Mouse (Mus musculus) lung, postnatal 0 days (tissue): ENCODE data around the gene Ace. TPM values are rescaled to one million over a fixed set of nuclear protein-coding genes. Genes with fewer than 3 reads are reported as not detected.
A peak's percentile ranks its signal among the peaks of the same experiment; 100 is the strongest.

Experiments used
- ATAC-seq: fragments of 200-750 bp; cut with Nextera tagmentation; 2 replicates; pipeline ENCODE4 v1.8.0; 2017; ENCODE audit warnings: moderate library complexity
- DNase-seq: peaks from one replicate; pipeline ENCODE4 v3.0.0-alpha.2; 2016; ENCODE audit warnings: low spot score
- H3K27ac ChIP-seq: fragments of 300-500 bp; sonication (generic); 2 replicates; pipeline ENCODE4 v1.5.1; 2014; ENCODE audit warnings: antibody characterized with exemption, mild to moderate bottlenecking, low read length, mixed read lengths
- H3K27me3 ChIP-seq: fragments of 300-500 bp; sonication (generic); replicated peaks from 2 replicates; pipeline ENCODE4 v1.6.1; 2014; ENCODE audit warnings: low read length, mixed read lengths; ENCODE audit not compliant: insufficient read depth
- H3K36me3 ChIP-seq: fragments of 300-500 bp; sonication (generic); 2 replicates; pipeline ENCODE4 v1.6.1; 2014; ENCODE audit warnings: low read length, mixed read lengths; ENCODE audit not compliant: insufficient read depth
- H3K4me1 ChIP-seq: fragments of 300-500 bp; sonication (generic); 2 replicates; pipeline ENCODE4 v1.6.1; 2014; ENCODE audit warnings: antibody characterized with exemption, low read depth, low read length, mixed read lengths; ENCODE audit not compliant: insufficient read depth
- H3K4me2 ChIP-seq: fragments of 300-500 bp; sonication (generic); replicated peaks from 2 replicates; pipeline ENCODE4 v1.6.1; 2014; ENCODE audit warnings: low read depth, mild to moderate bottlenecking, low read length, moderate library complexity, mixed read lengths
- H3K4me3 ChIP-seq: fragments of 300-500 bp; sonication (generic); 2 replicates; pipeline ENCODE4 v1.5.1; 2014; ENCODE audit warnings: low read depth, low read length
- H3K9ac ChIP-seq: fragments of 300-500 bp; sonication (generic); replicated peaks from 2 replicates; pipeline ENCODE4 v1.6.1; 2014; ENCODE audit warnings: low read depth, mild to moderate bottlenecking
- H3K9me3 ChIP-seq: fragments of 300-500 bp; sonication (generic); 2 replicates; pipeline ENCODE4 v1.6.1; 2016; ENCODE audit warnings: low read length, mixed read lengths
- CTCF ChIP-seq: IDR thresholded peaks from 2 replicates; pipeline ENCODE4 v1.5.1; 2016; ENCODE audit warnings: antibody characterized with exemption, mild to moderate bottlenecking
- EP300 ChIP-seq: IDR thresholded peaks from 2 replicates; pipeline ENCODE4 v1.6.1; 2016; ENCODE audit warnings: antibody characterized with exemption, mild to moderate bottlenecking, control low read depth
- WGBS: fragments of 180-500 bp; shearing (Covaris S2); extraction: QIAGEN DNeasy Blood & Tissue Kit; methylation state at CpG from one replicate; pipeline ENCODE4 v1.1.7; 2014; 5-methylcytosine and 5-hydroxymethylcytosine counted together
- polyA plus RNA-seq: library from polyadenylated mRNA; unstranded; fragments of >200 nt; fragmentation: Nextera tagmentation; extraction: Ambion mirVana; gene quantifications from 2 replicates; pipeline ENCODE4 v1.2.1, GENCODE M21; 2015

Gene Ace
- polyA plus RNA-seq, 1 experiment from 2014 or later = 73.6 TPM

GRCm38 (mm10) chr11:105975636-105976035 lies 7.9 kb downstream of the Ace start:
- WGBS = 89% methylated on average over 5 of the region's 5 CpGs
- H3K27me3 ChIP-seq = no peaks in the 10 kb centered on the region
- TF ChIP-seq EP300 = no peak
- TF ChIP-seq CTCF = no peak
- DNase-seq (no peak), ATAC-seq (no peak)
- H3K27ac ChIP-seq = no peak overlapping the region
- H3K9ac ChIP-seq = no peak overlapping the region
- H3K4me3 ChIP-seq = no peak overlapping the region
- no peaks in the 10 kb centered on the region for H3K36me3 ChIP-seq
- no peaks in the 10 kb centered on the region for H3K9me3 ChIP-seq
- no peak overlapping the region for H3K4me2 ChIP-seq
- H3K4me1 ChIP-seq = no peaks in the 10 kb centered on the region

DNA sequence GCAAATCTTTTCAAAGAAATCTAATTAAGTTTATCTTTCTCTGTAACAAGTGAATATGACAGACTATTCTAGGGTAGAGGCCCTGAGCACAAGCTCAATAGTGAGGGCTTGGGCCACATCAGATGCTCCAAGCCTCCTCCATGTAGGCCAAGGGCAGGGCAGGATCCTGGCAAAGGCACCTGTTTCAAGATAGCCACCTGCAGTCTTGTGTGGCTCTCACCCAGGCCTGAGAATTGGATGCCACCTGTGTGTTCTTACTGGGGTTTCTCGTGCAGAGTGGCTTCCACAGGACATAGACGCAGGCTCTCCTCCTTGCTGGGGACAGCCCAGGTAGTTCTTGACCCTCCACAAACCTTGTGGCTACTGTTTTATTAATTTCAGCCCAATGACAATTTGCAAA lies 10.5 kb downstream of the Ace start:
- DNase-seq = no peak
- Histone ChIP-seq H3K36me3 (no peaks in the 10 kb centered on the region), H3K4me3 (no peak overlapping the region), H3K27ac (no peak overlapping the region), H3K9me3 (no peaks in the 10 kb centered on the region), H3K9ac (no peak overlapping the region), H3K4me1 (no peaks in the 10 kb centered on the region), H3K27me3 (no peaks in the 10 kb centered on the region), H3K4me2 (no peak overlapping the region)
- TF ChIP-seq CTCF (no peak), EP300 (no peak)
- 80% methylated on average over 2 of the region's 2 CpGs for WGBS
- no peak for ATAC-seq

- Histone ChIP-seq H3K27ac (no peak overlapping the region), H3K9ac (no peak overlapping the region), H3K9me3 (no peaks in the 10 kb centered on the region), H3K4me1 (no peaks in the 10 kb centered on the region), H3K4me3 (no peak overlapping the region), H3K36me3 (no peaks in the 10 kb centered on the region), H3K4me2 (no peak overlapping the region), H3K27me3 (no peaks in the 10 kb centered on the region)
- TF ChIP-seq CTCF (no peak), EP300 (peak; percentile 52; the same call in 1 of the 2 replicates)
- DNase-seq = no peak
- ATAC-seq = peak; percentile 32; the same call in 1 of the 2 replicates
- WGBS = 44% methylated on average over 5 of the region's 5 CpGs
Measured at GRCm38 (mm10) chr11:105978634-105979033, 10.9 kb downstream of the Ace start.

- Histone ChIP-seq H3K9me3 (no peaks in the 10 kb centered on the region), H3K4me3 (no peak overlapping the region), H3K4me2 (no peak overlapping the region), H3K27me3 (no peaks in the 10 kb centered on the region), H3K9ac (no peak overlapping the region), H3K27ac (no peak overlapping the region), H3K4me1 (no peaks in the 10 kb centered on the region), H3K36me3 (no peaks in the 10 kb centered on the region)
- ATAC-seq (no peak), DNase-seq (no peak)
- 72% methylated on average over 4 of the region's 4 CpGs for WGBS
- TF ChIP-seq CTCF (no peak), EP300 (no peak)
Measured at GRCm38 (mm10) chr11:105984452-105984851, 16.7 kb downstream of the Ace start.

GRCm38 (mm10) chr11:105987446-105987845 lies 19.7 kb downstream of the Ace start:
- peak; percentile 42 for DNase-seq
- no peak overlapping the region for H3K4me2 ChIP-seq
- H3K9me3 ChIP-seq = no peaks in the 10 kb centered on the region
- H3K9ac ChIP-seq = no peak overlapping the region
- no peak overlapping the region for H3K4me3 ChIP-seq
- no peaks in the 10 kb centered on the region for H3K36me3 ChIP-seq
- peak; percentile 56 for ATAC-seq
- TF ChIP-seq EP300 (peak; percentile 91), CTCF (no peak)
- peak overlapping the region; percentile 47; the same call in 1 of the 2 replicates for H3K27ac ChIP-seq
- WGBS = 45% methylated on average over 6 of the region's 6 CpGs
- no peaks in the 10 kb centered on the region for H3K4me1 ChIP-seq
- H3K27me3 ChIP-seq = no peaks in the 10 kb centered on the region

DNA sequence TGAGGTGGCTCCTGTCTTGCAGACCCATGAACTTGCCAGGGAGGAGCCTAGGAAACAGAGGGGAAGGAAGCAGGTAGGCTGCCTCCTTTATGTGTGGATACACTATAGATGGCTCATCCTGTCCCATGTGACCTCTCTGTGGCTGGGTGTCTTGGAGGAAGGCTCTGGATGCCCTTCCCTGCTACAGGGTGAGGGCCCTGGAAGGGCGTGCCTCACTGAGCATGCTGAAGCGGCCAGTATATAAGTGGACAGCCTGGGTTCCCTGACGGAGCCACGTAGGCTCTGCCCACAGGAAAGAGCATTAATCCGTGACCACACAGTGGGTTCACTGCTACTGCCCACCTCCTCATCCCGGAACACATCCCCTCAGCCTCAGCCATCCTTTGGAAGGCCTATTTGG lies 21.7 kb downstream of the Ace start:
- H3K27ac ChIP-seq = peak overlapping the region; percentile 69
- peak; percentile 86 for ATAC-seq

GRCm38 (mm10) chr11:105990231-105990630 lies 22.5 kb downstream of the Ace start:
- peak; percentile 67 for DNase-seq

More for the DNA sequence above, 21.7 kb downstream of the Ace start:
- Histone ChIP-seq H3K9me3 (no peaks in the 10 kb centered on the region), H3K4me3 (no peak overlapping the region), H3K27me3 (no peaks in the 10 kb centered on the region), H3K4me2 (no peak overlapping the region), H3K9ac (no peak overlapping the region), H3K4me1 (no peaks in the 10 kb centered on the region), H3K36me3 (no peaks in the 10 kb centered on the region)
- no peak for TF ChIP-seq EP300
- TF ChIP-seq CTCF = no peak
- WGBS = 63% methylated on average over 6 of the region's 6 CpGs
- DNase-seq = peak; percentile 60

More at GRCm38 (mm10) chr11:105990231-105990630, 22.5 kb downstream of the Ace start:
- ATAC-seq = peak; percentile 77
- Histone ChIP-seq H3K4me3 (no peak overlapping the region), H3K27ac (peak overlapping the region; percentile 68; the same call in 1 of the 2 replicates), H3K9me3 (no peaks in the 10 kb centered on the region), H3K9ac (no peak overlapping the region), H3K4me1 (no peaks in the 10 kb centered on the region), H3K36me3 (no peaks in the 10 kb centered on the region), H3K4me2 (no peak overlapping the region), H3K27me3 (no peaks in the 10 kb centered on the region)
- 36% methylated on average over 2 of the region's 2 CpGs for WGBS
- TF ChIP-seq EP300 = peak; percentile 75
- TF ChIP-seq CTCF = no peak
